Mouse (Mus musculus): ENCODE measurements at regions not wholly inside any gene's neighbourhood (a gene's known extent, or its start where the extent isn't known, plus 50 kb on each side); places are given as distances from the start of the nearest gene placed in this dataset.

GRCm38 (mm10) chr2:61483820-61484219 lies 94.6 kb upstream of the Tank start:
- TF ChIP-seq USF1 (IDR thresholded peaks at IDR 0.05; ENCODE audit: low read depth) (no peak), CTCF (IDR thresholded peaks at IDR 0.05; ENCODE audit: control insufficient read depth, insufficient read depth, insufficient read length) (no peak), CEBPB (IDR thresholded peaks at IDR 0.05; ENCODE audit: low read depth) (no peak), MAX (IDR thresholded peaks at IDR 0.05) (no peak), MYOD1 (IDR thresholded peaks at IDR 0.05; ENCODE audit: control insufficient read depth, insufficient read length, low read depth) (no peak), MYOG (IDR thresholded peaks at IDR 0.05; ENCODE audit: control insufficient read depth, extremely low read depth, insufficient read length) (no peak), FOSL1 (IDR thresholded peaks at IDR 0.05; ENCODE audit: insufficient read depth, low read length, poor library complexity, severe bottlenecking) (no peak)

Data from C2C12 (cell line).